Mouse (Mus musculus) megakaryocyte, adult 5-6 weeks (primary cell): ENCODE data around the gene Sgca. TPM values are rescaled to one million over a fixed set of nuclear protein-coding genes. Genes with fewer than 3 reads are reported as not detected.

Experiments used
- ATAC-seq: 2 replicates; pipeline ENCODE4 v1.8.0; 2016; ENCODE audit warnings: mild to moderate bottlenecking, inconsistent platforms; ENCODE audit not compliant: poor library complexity, severe bottlenecking
- total RNA-seq, 2 experiments: library from RNA; stranded (forward) in 1 of 2; stranded (reverse) in 1 of 2; fragments of 153-499, 151-499 nt in 1 of 2; fragments of 221-1000, 200-1000 nt in 1 of 2; gene quantifications; 2 replicates each; pipeline versions ENCODE4 v1.2.3 to v1.2.4; 2015 to 2017

The Sgca gene
- total RNA-seq, 2 experiments from 2014 or later: not detected

- ATAC-seq: no peak
These were observed 26.6 kb upstream of the Sgca start for GRCm38 (mm10) chr11:95002705-95003104.

GRCm38 (mm10) chr11:95001584-95002347 lies 25.6 kb upstream of the Sgca start:
- ATAC-seq: no peak

GRCm38 (mm10) chr11:95001058-95001457 lies 24.9 kb upstream of the Sgca start:
- peak; percentile 76 for ATAC-seq

GRCm38 (mm10) chr11:95000548-95000947 lies 24.4 kb upstream of the Sgca start:
- peak; percentile 49 for ATAC-seq

GRCm38 (mm10) chr11:95000128-95000527 lies 24.0 kb upstream of the Sgca start:
- no peak for ATAC-seq

- ATAC-seq: no peak
These were observed 22.0 kb upstream of the Sgca start for GRCm38 (mm10) chr11:94998041-94998531.

GRCm38 (mm10) chr11:94997596-94997995 lies 21.5 kb upstream of the Sgca start:
- no peak for ATAC-seq

GRCm38 (mm10) chr11:94996984-94997383 lies 20.9 kb upstream of the Sgca start:
- no peak for ATAC-seq

GRCm38 (mm10) chr11:94996101-94996500 lies 20.0 kb upstream of the Sgca start:
- ATAC-seq: no peak

GRCm38 (mm10) chr11:94994947-94995772 lies 19.0 kb upstream of the Sgca start:
- no peak for ATAC-seq

GRCm38 (mm10) chr11:94994208-94994814 lies 18.2 kb upstream of the Sgca start:
- no peak for ATAC-seq

GRCm38 (mm10) chr11:94992754-94993606 lies 16.9 kb upstream of the Sgca start:
- peak; percentile 60 for ATAC-seq

GRCm38 (mm10) chr11:94992480-94992753 lies 16.3 kb upstream of the Sgca start:
- no peak for ATAC-seq

GRCm38 (mm10) chr11:94991641-94992479 lies 15.7 kb upstream of the Sgca start:
- ATAC-seq: peak; percentile 8; the same call in 1 of the 2 replicates

- ATAC-seq: peak; percentile 68
These were observed 14.8 kb upstream of the Sgca start, which contains the start of gene Ppp1r9b for GRCm38 (mm10) chr11:94990749-94991577. Ppp1r9b (plus strand) TSS chr11:94991035.

GRCm38 (mm10) chr11:94990102-94990748 lies 14.1 kb upstream of the Sgca start:
- ATAC-seq: no peak; the same call in 1 of the 2 replicates

GRCm38 (mm10) chr11:94989562-94990017 lies 13.5 kb upstream of the Sgca start:
- peak; percentile 59 for ATAC-seq
